Mouse (Mus musculus): Measurements from ENCODE around the gene Kcnip1. TPM values are rescaled to one million over a fixed set of nuclear protein-coding genes. Genes with fewer than 3 reads are reported as not detected.
A peak's percentile ranks its signal among the peaks of the same experiment; 100 is the strongest.

Gene Kcnip1
- polyA plus RNA-seq, 1 experiment = 0.12 TPM

DNA sequence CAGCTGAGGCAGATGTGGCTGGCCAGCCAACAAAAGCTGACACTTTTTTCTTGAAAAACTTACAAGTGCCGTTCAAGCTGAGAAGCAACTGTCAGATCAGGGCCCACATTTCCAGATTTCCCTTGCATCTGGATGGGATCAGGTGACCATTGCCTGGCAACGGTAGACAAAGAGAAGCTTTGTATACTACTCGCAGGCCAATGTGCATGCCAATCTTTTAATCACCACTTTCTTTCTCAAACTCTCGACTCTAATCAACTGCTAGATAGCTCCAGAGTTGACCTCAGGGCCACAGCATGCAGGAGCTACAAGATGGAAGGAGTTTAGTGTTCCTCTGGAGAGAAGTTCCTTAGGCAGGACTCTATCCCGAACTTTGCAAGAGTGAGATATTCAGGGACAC is 41.8 kb downstream of the Kcnip1 start:
- TF ChIP-seq POLR2A (IDR thresholded peaks at IDR 0.05; ENCODE audit: control insufficient read depth, extremely low read depth, insufficient read depth, low read length, poor library complexity) (no peak), CTCF (IDR thresholded peaks at IDR 0.05; ENCODE audit: borderline replicate concordance, control insufficient read depth, extremely low read depth, insufficient read depth, low read length, poor library complexity) (no peak)
- Histone ChIP-seq H3K27me3 (ENCODE audit: control insufficient read depth, insufficient read depth, low read length) (no peaks in the 10 kb centered on the region), H3K4me3 (ENCODE audit: control insufficient read depth, insufficient read depth, low read length) (no peak overlapping the region), H3K27ac (ENCODE audit: control insufficient read depth, insufficient read depth, low read length) (no peak overlapping the region), H3K4me1 (replicated peaks; ENCODE audit: control insufficient read depth, insufficient read depth, low read length) (peaks cover 6% of the 10 kb centered on the region), H3K36me3 (ENCODE audit: control insufficient read depth, insufficient read depth, low read length) (no peaks in the 10 kb centered on the region)
- WGBS = 96% methylated on average over 5 of the region's 5 CpGs
- DNase-seq = no peak

DNA sequence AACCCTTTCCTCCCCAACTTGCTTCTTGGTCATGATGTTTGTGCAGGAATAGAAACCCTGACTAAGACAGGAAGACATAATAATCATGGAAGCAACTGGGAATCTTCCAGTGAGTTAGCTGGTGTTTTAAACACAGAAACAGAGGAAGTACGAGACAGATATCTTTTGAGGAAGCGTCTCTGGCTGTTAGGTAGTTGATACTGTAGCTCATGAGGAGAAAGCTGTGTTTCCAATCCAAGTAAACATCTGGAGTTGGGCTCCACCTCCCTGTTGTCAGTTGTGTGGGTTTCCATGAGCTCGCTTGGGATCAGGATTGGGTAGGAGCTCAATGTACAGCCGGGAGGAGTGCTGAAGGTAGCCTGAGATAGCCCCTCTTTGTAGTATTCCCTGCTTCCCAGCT is 46.5 kb downstream of the Kcnip1 start:
- no peak for DNase-seq
- no peak overlapping the region for H3K27ac ChIP-seq (ENCODE audit: control insufficient read depth, insufficient read depth, low read length)
- 94% methylated on average over 4 of the region's 4 CpGs for WGBS
- H3K27me3 ChIP-seq (ENCODE audit: control insufficient read depth, insufficient read depth, low read length) = no peaks in the 10 kb centered on the region
- TF ChIP-seq POLR2A (IDR thresholded peaks at IDR 0.05; ENCODE audit: control insufficient read depth, extremely low read depth, insufficient read depth, low read length, poor library complexity) (no peak), CTCF (IDR thresholded peaks at IDR 0.05; ENCODE audit: borderline replicate concordance, control insufficient read depth, extremely low read depth, insufficient read depth, low read length, poor library complexity) (no peak)
- H3K4me1 ChIP-seq (replicated peaks; ENCODE audit: control insufficient read depth, insufficient read depth, low read length) = peaks cover 8% of the 10 kb centered on the region
- H3K36me3 ChIP-seq (ENCODE audit: control insufficient read depth, insufficient read depth, low read length) = no peaks in the 10 kb centered on the region
- H3K4me3 ChIP-seq (ENCODE audit: control insufficient read depth, insufficient read depth, low read length) = no peak overlapping the region

DNA sequence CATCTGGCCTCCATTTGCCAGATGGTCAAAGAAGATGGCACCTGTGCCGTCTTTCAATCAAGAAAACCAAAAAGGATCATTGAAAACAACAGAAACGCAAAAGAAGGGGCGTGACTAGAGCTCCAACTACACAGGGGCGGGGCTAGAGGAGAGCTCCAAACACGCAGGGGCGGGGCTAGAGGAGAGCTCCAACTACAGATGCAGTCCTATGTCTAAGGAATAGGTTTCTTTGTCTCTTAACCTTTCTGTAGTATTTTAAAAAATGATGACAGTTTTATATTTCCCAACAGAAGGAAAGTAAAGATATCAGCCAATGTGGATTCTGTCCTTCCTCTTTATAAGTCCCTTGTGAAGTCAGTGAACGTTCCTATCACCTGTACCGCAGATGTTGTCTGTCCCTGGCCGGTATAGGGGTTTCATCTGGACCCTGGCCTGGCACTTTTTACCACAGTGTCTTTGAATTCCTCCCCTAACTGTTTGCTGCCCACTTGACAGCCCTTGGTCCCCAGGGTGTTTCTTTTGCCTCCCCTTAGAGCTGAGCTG is 48.1 kb downstream of the Kcnip1 start:
- H3K27me3 ChIP-seq (ENCODE audit: control insufficient read depth, insufficient read depth, low read length) = no peaks in the 10 kb centered on the region
- no peak overlapping the region for H3K4me3 ChIP-seq (ENCODE audit: control insufficient read depth, insufficient read depth, low read length)
- 95% methylated on average over 9 of the region's 9 CpGs for WGBS
- DNase-seq = no peak
- no peaks in the 10 kb centered on the region for H3K36me3 ChIP-seq (ENCODE audit: control insufficient read depth, insufficient read depth, low read length)
- no peak overlapping the region for H3K27ac ChIP-seq (ENCODE audit: control insufficient read depth, insufficient read depth, low read length)
- no peak for TF ChIP-seq CTCF (IDR thresholded peaks at IDR 0.05; ENCODE audit: borderline replicate concordance, control insufficient read depth, extremely low read depth, insufficient read depth, low read length, poor library complexity)
- TF ChIP-seq POLR2A (IDR thresholded peaks at IDR 0.05; ENCODE audit: control insufficient read depth, extremely low read depth, insufficient read depth, low read length, poor library complexity) = no peak
- H3K4me1 ChIP-seq (replicated peaks; ENCODE audit: control insufficient read depth, insufficient read depth, low read length) = peaks cover 24% of the 10 kb centered on the region

DNA sequence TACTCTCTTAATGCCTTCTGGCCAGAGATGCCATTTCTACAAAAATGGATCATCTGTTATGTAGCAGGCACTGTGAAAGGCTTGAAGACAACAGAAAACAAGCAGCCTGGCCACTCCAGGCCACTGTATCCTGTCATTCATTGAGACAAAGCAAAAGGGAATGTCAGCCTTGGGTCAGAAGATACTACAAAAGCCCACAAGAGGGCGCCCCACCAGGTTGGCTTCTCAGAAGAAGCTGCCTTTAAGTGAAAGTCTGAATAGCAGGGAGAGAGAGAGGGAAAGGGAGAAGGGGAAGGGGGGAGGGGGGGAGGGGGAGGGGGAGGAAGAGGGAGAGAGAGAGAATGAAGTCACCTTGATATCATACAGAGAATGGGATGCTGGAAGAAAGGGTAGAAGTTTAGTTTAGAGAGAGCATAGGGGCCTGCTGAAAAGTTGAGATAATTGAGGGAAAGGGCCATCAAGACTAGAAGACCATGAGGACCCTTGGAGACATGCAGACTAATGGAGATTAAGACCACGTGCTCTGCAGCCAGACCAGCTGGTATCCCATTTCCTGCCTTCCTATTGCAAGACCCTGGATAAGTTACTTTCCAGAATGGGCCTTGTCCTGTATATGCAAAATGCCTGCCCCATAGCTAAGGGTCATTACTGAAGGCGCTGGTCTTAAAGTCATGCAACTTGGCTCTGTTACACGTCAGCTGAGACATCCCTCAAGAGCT is 48.7 kb downstream of the Kcnip1 start:
- no peaks in the 10 kb centered on the region for H3K36me3 ChIP-seq (ENCODE audit: control insufficient read depth, insufficient read depth, low read length)
- WGBS = 66% methylated on average over 4 of the region's 4 CpGs
- H3K27ac ChIP-seq (ENCODE audit: control insufficient read depth, insufficient read depth, low read length) = no peak overlapping the region
- H3K4me1 ChIP-seq (replicated peaks; ENCODE audit: control insufficient read depth, insufficient read depth, low read length) = peaks cover 24% of the 10 kb centered on the region
- H3K4me3 ChIP-seq (ENCODE audit: control insufficient read depth, insufficient read depth, low read length) = no peak overlapping the region
- peak; percentile 64 for DNase-seq
- no peaks in the 10 kb centered on the region for H3K27me3 ChIP-seq (ENCODE audit: control insufficient read depth, insufficient read depth, low read length)
- no peak for TF ChIP-seq CTCF (IDR thresholded peaks at IDR 0.05; ENCODE audit: borderline replicate concordance, control insufficient read depth, extremely low read depth, insufficient read depth, low read length, poor library complexity)
- no peak for TF ChIP-seq POLR2A (IDR thresholded peaks at IDR 0.05; ENCODE audit: control insufficient read depth, extremely low read depth, insufficient read depth, low read length, poor library complexity)

DNA sequence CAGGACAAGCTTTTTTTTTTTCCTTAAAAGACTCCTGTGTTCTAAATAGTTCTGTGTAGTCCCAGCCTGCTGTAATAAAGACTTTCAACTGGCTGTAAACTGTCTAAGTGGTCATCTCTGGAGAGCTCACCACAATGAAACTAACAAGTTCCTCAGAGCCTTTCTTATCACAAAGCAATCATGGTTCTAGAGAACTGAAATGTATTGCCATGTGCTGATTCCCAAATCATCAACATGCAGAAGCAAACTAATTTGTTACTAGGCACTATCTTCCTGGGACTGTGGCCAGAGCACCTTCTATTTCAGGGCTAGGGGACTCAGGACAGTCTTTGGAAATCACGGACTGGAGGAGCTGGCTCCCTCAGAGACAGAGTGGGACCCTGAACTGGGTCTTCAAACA is 49.4 kb downstream of the Kcnip1 start:
- H3K27ac ChIP-seq (ENCODE audit: control insufficient read depth, insufficient read depth, low read length) = no peak overlapping the region
- TF ChIP-seq POLR2A (IDR thresholded peaks at IDR 0.05; ENCODE audit: control insufficient read depth, extremely low read depth, insufficient read depth, low read length, poor library complexity) (no peak), CTCF (IDR thresholded peaks at IDR 0.05; ENCODE audit: borderline replicate concordance, control insufficient read depth, extremely low read depth, insufficient read depth, low read length, poor library complexity) (no peak)
- no peaks in the 10 kb centered on the region for H3K36me3 ChIP-seq (ENCODE audit: control insufficient read depth, insufficient read depth, low read length)
- WGBS = 95% methylated on average over 1 of the region's 1 CpGs
- no peak overlapping the region for H3K4me3 ChIP-seq (ENCODE audit: control insufficient read depth, insufficient read depth, low read length)
- DNase-seq = no peak
- peaks cover 29% of the 10 kb centered on the region for H3K4me1 ChIP-seq (replicated peaks; ENCODE audit: control insufficient read depth, insufficient read depth, low read length)
- no peaks in the 10 kb centered on the region for H3K27me3 ChIP-seq (ENCODE audit: control insufficient read depth, insufficient read depth, low read length)

DNA sequence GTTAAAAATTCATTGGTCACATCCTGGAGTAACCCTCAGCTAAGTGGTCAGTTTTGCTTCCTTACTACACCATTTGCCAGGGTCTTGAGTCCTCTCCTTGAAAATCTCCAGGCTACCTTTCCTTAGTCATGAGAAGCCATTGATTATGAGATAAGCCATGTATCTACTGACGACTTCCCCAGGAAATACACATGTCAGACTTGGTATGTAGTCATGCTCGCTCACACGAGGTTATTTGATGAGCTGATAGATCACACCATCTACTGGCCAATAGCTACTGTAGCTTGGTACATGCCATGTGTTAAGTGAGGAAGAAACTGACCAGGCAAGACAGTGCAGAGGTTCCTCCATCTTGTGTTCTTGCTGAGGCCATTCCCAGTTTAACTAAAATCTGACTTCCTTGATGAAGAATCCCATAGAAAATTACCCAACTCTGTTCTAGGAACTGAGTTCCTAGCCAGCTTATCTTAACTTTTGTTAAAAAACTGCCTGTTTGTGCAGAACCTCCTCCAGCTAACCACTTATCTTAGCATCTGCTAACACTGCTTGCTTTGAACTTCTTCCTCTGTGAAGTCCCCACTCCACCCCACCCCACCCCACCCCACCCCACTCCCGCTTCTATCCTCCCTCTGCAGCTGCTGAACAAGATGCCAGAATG is 53.4 kb downstream of the Kcnip1 start:
- peak overlapping the region; percentile 98 for H3K27ac ChIP-seq (ENCODE audit: control insufficient read depth, insufficient read depth, low read length)
- peaks cover 48% of the 10 kb centered on the region for H3K4me1 ChIP-seq (replicated peaks; ENCODE audit: control insufficient read depth, insufficient read depth, low read length)
- H3K27me3 ChIP-seq (ENCODE audit: control insufficient read depth, insufficient read depth, low read length) = no peaks in the 10 kb centered on the region
- H3K4me3 ChIP-seq (ENCODE audit: control insufficient read depth, insufficient read depth, low read length) = no peak overlapping the region
- WGBS = 5% methylated on average over 4 of the region's 4 CpGs
- peak; percentile 30 for DNase-seq
- TF ChIP-seq CTCF (IDR thresholded peaks at IDR 0.05; ENCODE audit: borderline replicate concordance, control insufficient read depth, extremely low read depth, insufficient read depth, low read length, poor library complexity) = no peak
- TF ChIP-seq POLR2A (IDR thresholded peaks at IDR 0.05; ENCODE audit: control insufficient read depth, extremely low read depth, insufficient read depth, low read length, poor library complexity) = no peak
- H3K36me3 ChIP-seq (ENCODE audit: control insufficient read depth, insufficient read depth, low read length) = no peaks in the 10 kb centered on the region
